Mouse (Mus musculus): Measurements from ENCODE around the gene Bcas1.

DNA sequence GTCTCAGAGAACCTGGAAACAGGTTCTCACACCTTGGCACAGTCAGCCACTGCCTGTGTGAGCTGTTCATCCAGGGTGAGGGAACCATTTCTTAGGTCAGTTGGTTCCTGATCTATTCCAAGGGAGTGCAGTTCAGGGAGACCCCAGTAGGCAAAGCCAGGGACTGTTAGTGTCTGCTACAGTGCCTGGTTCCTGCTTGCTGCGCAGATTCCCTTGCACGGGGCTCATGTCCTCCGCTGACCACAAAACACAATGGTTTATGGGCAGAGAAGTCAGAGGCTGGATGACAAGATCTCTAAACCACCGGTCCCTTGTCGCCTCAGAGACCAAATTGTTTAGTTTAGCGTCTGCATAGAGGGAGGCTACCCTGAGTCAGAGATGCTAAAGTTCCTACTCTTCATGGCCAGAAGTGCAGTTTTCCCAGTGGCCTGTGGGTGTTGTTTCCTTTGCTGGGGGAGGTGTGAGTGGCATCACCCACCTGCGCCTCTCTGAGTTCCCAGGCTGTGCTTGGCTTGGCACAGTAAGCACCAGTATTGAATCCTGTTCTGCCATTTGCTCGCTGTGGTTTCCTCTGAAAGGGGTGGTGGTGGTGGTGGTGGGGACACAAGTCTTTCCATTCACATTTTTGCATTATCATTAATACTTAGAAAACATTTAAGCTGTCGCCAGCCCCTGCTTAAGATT lies 120.9 kb downstream of the Bcas1 start:
- TF ChIP-seq CTCF (IDR thresholded peaks at IDR 0.05; ENCODE audit: low read depth, low read length) (no peak), POLR2A (IDR thresholded peaks at IDR 0.05; ENCODE audit: insufficient read depth, low read length) (no peak)
